Mouse (Mus musculus) MEL (cell line): Measurements from ENCODE around the gene Cldn5. TPM values are rescaled to one million over a fixed set of nuclear protein-coding genes. Genes with fewer than 3 reads are reported as not detected.
A peak's percentile ranks its signal among the peaks of the same experiment; 100 is the strongest.

Experiments used
- DNase-seq: peaks from one replicate; pipeline ENCODE4 v3.0.0; 2011; ENCODE audit warnings: low read depth, low spot score
- H3K27ac ChIP-seq: 2 replicates; pipeline ENCODE4 v1.5.1; 2012; ENCODE audit warnings: low read depth, mild to moderate bottlenecking, control low read depth, low read length, moderate library complexity; ENCODE audit not compliant: control insufficient read depth
- H3K27me3 ChIP-seq, 2 experiments: fragments of 150-350 bp in 1 of 2; sonication (generic) in 1 of 2; 2 replicates each; pipeline ENCODE4 v1.6.1; 2012; ENCODE audit warnings: low read length in 2 of 2, mild to moderate bottlenecking in 2 of 2, improper control_type of control experiment in 1 of 2, moderate library complexity in 1 of 2; ENCODE audit not compliant: insufficient read depth in 2 of 2, control insufficient read depth in 1 of 2
- H3K36me3 ChIP-seq, 2 experiments: 2 replicates each; pipeline ENCODE4 v1.6.1; 2012 to 2014; ENCODE audit warnings: low read length in 2 of 2, improper control_type of control experiment in 1 of 2, inconsistent platforms in 1 of 2, mild to moderate bottlenecking in 1 of 2; ENCODE audit not compliant: insufficient read depth in 2 of 2, control insufficient read depth in 1 of 2
- H3K4me1 ChIP-seq, 2 experiments: fragments of 150-350 bp in 1 of 2; sonication (generic) in 1 of 2; 2 replicates each; pipeline ENCODE4 v1.6.1; 2012; ENCODE audit warnings: low read length in 2 of 2, improper control_type of control experiment in 1 of 2, mild to moderate bottlenecking in 1 of 2; ENCODE audit not compliant: insufficient read depth in 2 of 2, control insufficient read depth in 1 of 2
- H3K4me3 ChIP-seq, 2 experiments: fragments of 150-350 bp in 1 of 2; sonication (generic) in 1 of 2; 2 replicates each; pipeline ENCODE4 v1.5.1; 2012; ENCODE audit warnings: low read depth in 2 of 2, low read length in 2 of 2, mild to moderate bottlenecking in 2 of 2, moderate library complexity in 2 of 2, control low read depth in 1 of 2, improper control_type of control experiment in 1 of 2; ENCODE audit not compliant: control insufficient read depth in 1 of 2, insufficient read depth in 1 of 2
- H3K79me2 ChIP-seq: 2 replicates; pipeline ENCODE4 v1.6.1; 2012; ENCODE audit warnings: mild to moderate bottlenecking, low read length, moderate library complexity; ENCODE audit not compliant: control insufficient read depth, poor library complexity, insufficient read depth
- H3K9ac ChIP-seq: 2 replicates; pipeline ENCODE4 v1.6.1; 2012; ENCODE audit warnings: low read depth, mild to moderate bottlenecking, control low read depth, low read length, moderate library complexity; ENCODE audit not compliant: control insufficient read depth, poor library complexity, severe bottlenecking
- H3K9me3 ChIP-seq: fragments of 150-350 bp; sonication (generic); replicated peaks from 2 replicates; pipeline ENCODE4 v1.6.1; 2012; ENCODE audit warnings: mild to moderate bottlenecking, low read length, improper control_type of control experiment, moderate library complexity; ENCODE audit not compliant: insufficient read depth
- BHLHE40 ChIP-seq: IDR thresholded peaks from 2 replicates; pipeline ENCODE4 v1.6.1; 2012; ENCODE audit warnings: low read depth, mild to moderate bottlenecking, inconsistent platforms, low read length, improper control_type of control experiment, borderline replicate concordance
- CHD1 ChIP-seq: IDR thresholded peaks from 2 replicates; pipeline ENCODE4 v1.6.1; 2012; ENCODE audit warnings: low read depth, mild to moderate bottlenecking, inconsistent platforms, low read length, improper control_type of control experiment
- CHD2 ChIP-seq: IDR thresholded peaks from 2 replicates; pipeline ENCODE4 v1.6.1; 2011; ENCODE audit warnings: low read length, improper control_type of control experiment
- ELF1 ChIP-seq: IDR thresholded peaks from 2 replicates; pipeline ENCODE4 v1.6.1; 2014; ENCODE audit warnings: low read depth, mild to moderate bottlenecking, inconsistent platforms, low read length, improper control_type of control experiment, moderate library complexity
- EP300 ChIP-seq, 2 experiments: IDR thresholded peaks; 2 replicates each; pipeline ENCODE4 v1.6.1; 2011; ENCODE audit warnings: improper control_type of control experiment in 2 of 2, low read length in 2 of 2, low read depth in 1 of 2, mild to moderate bottlenecking in 1 of 2
- ETS1 ChIP-seq: IDR thresholded peaks from 2 replicates; pipeline ENCODE4 v1.6.1; 2012; ENCODE audit warnings: low read depth, mild to moderate bottlenecking, inconsistent platforms, low read length, improper control_type of control experiment, moderate library complexity
- GABPA ChIP-seq: IDR thresholded peaks from 2 replicates; pipeline ENCODE4 v1.6.1; 2012; ENCODE audit warnings: low read depth, mild to moderate bottlenecking, inconsistent platforms, low read length, improper control_type of control experiment, moderate library complexity
- GATA1 ChIP-seq: IDR thresholded peaks from 2 replicates; pipeline ENCODE4 v1.6.1; 2011; ENCODE audit warnings: low read depth, low read length, improper control_type of control experiment
- HCFC1 ChIP-seq: IDR thresholded peaks from 2 replicates; pipeline ENCODE4 v1.6.1; 2012; ENCODE audit warnings: low read depth, mild to moderate bottlenecking, inconsistent platforms, low read length, improper control_type of control experiment, moderate library complexity
- MAX ChIP-seq: IDR thresholded peaks from 2 replicates; pipeline ENCODE4 v1.6.1; 2011; ENCODE audit warnings: low read length, improper control_type of control experiment
- MYB ChIP-seq: IDR thresholded peaks from 2 replicates; pipeline ENCODE4 v1.6.1; 2011; ENCODE audit warnings: mild to moderate bottlenecking, low read depth, low read length, improper control_type of control experiment
- POLR2A ChIP-seq, 2 experiments: IDR thresholded peaks; 2 replicates each; pipeline ENCODE4 v1.6.1; 2011 to 2012; ENCODE audit warnings: low read length in 2 of 2, mild to moderate bottlenecking in 2 of 2, control low read depth in 1 of 2, improper control_type of control experiment in 1 of 2, low read depth in 1 of 2, moderate library complexity in 1 of 2; ENCODE audit not compliant: control insufficient read depth in 1 of 2, insufficient read depth in 1 of 2, poor library complexity in 1 of 2
- RAD21 ChIP-seq: IDR thresholded peaks from 2 replicates; pipeline ENCODE4 v1.6.1; 2011; ENCODE audit warnings: mild to moderate bottlenecking, low read depth, low read length, improper control_type of control experiment
- RCOR1 ChIP-seq: IDR thresholded peaks from 2 replicates; pipeline ENCODE4 v1.6.1; 2012; ENCODE audit warnings: low read depth, mild to moderate bottlenecking, inconsistent platforms, low read length, improper control_type of control experiment
- SIN3A ChIP-seq: IDR thresholded peaks from 2 replicates; pipeline ENCODE4 v1.6.1; 2012; ENCODE audit warnings: low read length, improper control_type of control experiment, inconsistent platforms
- SMC3 ChIP-seq: IDR thresholded peaks from 2 replicates; pipeline ENCODE4 v1.6.1; 2011; ENCODE audit warnings: low read depth, low read length, improper control_type of control experiment
- TAL1 ChIP-seq: IDR thresholded peaks from 2 replicates; pipeline ENCODE4 v1.6.1; 2012; ENCODE audit warnings: mild to moderate bottlenecking, inconsistent platforms, low read length, moderate library complexity, mixed read lengths
- TCF12 ChIP-seq: IDR thresholded peaks from 2 replicates; pipeline ENCODE4 v1.6.1; 2014; ENCODE audit warnings: low read depth, mild to moderate bottlenecking, inconsistent platforms, low read length, improper control_type of control experiment, moderate library complexity
- USF1 ChIP-seq: IDR thresholded peaks from 2 replicates; pipeline ENCODE4 v1.6.1; 2014; ENCODE audit warnings: low read depth, mild to moderate bottlenecking, inconsistent platforms, low read length, improper control_type of control experiment, moderate library complexity
- USF2 ChIP-seq, 2 experiments: IDR thresholded peaks; 2 replicates each; pipeline ENCODE4 v1.6.1; 2011 to 2012; ENCODE audit warnings: improper control_type of control experiment in 2 of 2, low read length in 2 of 2, borderline replicate concordance in 1 of 2, inconsistent platforms in 1 of 2, low read depth in 1 of 2, mild to moderate bottlenecking in 1 of 2; ENCODE audit not compliant: insufficient read depth in 1 of 2
- ZMIZ1 ChIP-seq: IDR thresholded peaks from 2 replicates; pipeline ENCODE4 v1.6.1; 2012; ENCODE audit warnings: low read depth, mild to moderate bottlenecking, inconsistent platforms, low read length, improper control_type of control experiment, moderate library complexity
- ZNF384 ChIP-seq: IDR thresholded peaks from 2 replicates; pipeline ENCODE4 v1.6.1; 2012; ENCODE audit warnings: low read depth, mild to moderate bottlenecking, inconsistent platforms, low read length, improper control_type of control experiment
- polyA plus RNA-seq, 2 experiments: library from polyadenylated mRNA; stranded (reverse) in 1 of 2; unstranded in 1 of 2; fragments of >175 nt in 1 of 2; fragments of >200 nt in 1 of 2; gene quantifications; 2 replicates each; pipeline versions ENCODE4 v1.2.1 to v1.2.4; 2012; ENCODE audit warnings: low replicate concordance in 2 of 2, low read depth in 1 of 2; ENCODE audit not compliant: insufficient read length in 2 of 2, insufficient read depth in 1 of 2, missing spikeins in 1 of 2
- total RNA-seq: library from RNA; depleted of rRNA; stranded (reverse); fragments of 300-350 nt; gene quantifications from 2 replicates; pipeline ENCODE4 v1.2.3, GENCODE M21; 2012

The Cldn5 gene
- total and polyA plus RNA-seq, 3 experiments: not detected

- TF ChIP-seq CHD2 (peak; percentile 95), USF2 (IDR thresholded peaks at IDR 0.05; ENCODE audit: borderline replicate concordance in 1 of 2, insufficient read depth in 1 of 2, low read depth in 1 of 2, low read length in 2 of 2) (no peak), CHD1 (no peak), MAX (peak; percentile 21), TCF12 (no peak), BHLHE40 (no peak), RAD21 (no peak), GABPA (no peak), ETS1 (peak; percentile 39; the same call in 1 of the 2 replicates), SIN3A (peak; percentile 95), RCOR1 (peak; percentile 49), ZNF384 (no peak)
These were observed 35.1 kb downstream of the Cldn5 start, which contains the start of the genes Ufd1 and Cdc45 (continued) for GRCm38 (mm10) chr16:18811468-18812384.

GRCm38 (mm10) chr16:18812385-18812910 is 35.8 kb downstream of the Cldn5 start:
- H3K9me3 ChIP-seq: no peaks in the 10 kb centered on the region
- peaks cover 3 to 5% of the 10 kb centered on the region in 2 experiments for H3K36me3 ChIP-seq
- peak overlapping the region; percentile 80 to 99 for H3K4me3 ChIP-seq
- peaks cover 30% of the 10 kb centered on the region for H3K79me2 ChIP-seq
- peaks cover 0 to 3% of the 10 kb centered on the region in 2 experiments; a peak in 2 of 4 replicates for H3K4me1 ChIP-seq
- no peaks in the 10 kb centered on the region for H3K27me3 ChIP-seq
- H3K9ac ChIP-seq: peak overlapping the region; percentile 96
- TF ChIP-seq MAX (0 out of 2 replicates have a peak, but pooled peaks have one; percentile 39), ETS1 (no peak; the same call in 1 of the 2 replicates), POLR2A (IDR thresholded peaks at IDR 0.05; ENCODE audit: control insufficient read depth in 1 of 2, insufficient read depth in 1 of 2, low read depth in 1 of 2, low read length in 2 of 2, poor library complexity in 1 of 2) (peak in 1 of 2 experiments; percentile 49; a peak in 1 of 4 replicates), TCF12 (0 out of 2 replicates have a peak, but pooled peaks have one; percentile 12), BHLHE40 (no peak), ZMIZ1 (no peak)
- TF ChIP-seq, all 39 proteins: peak for 3
- H3K27ac ChIP-seq: peak overlapping the region; percentile 91
- DNase-seq: no peak

GRCm38 (mm10) chr16:18822356-18822755 is 45.7 kb downstream of the Cldn5 start:
- no peak overlapping the region for H3K4me3 ChIP-seq
- H3K4me1 ChIP-seq: peaks cover 17 to 26% of the 10 kb centered on the region in 2 experiments
- no peak overlapping the region for H3K9ac ChIP-seq
- DNase-seq: peak; percentile 87
- H3K79me2 ChIP-seq: no peaks in the 10 kb centered on the region
- H3K27me3 ChIP-seq: no peaks in the 10 kb centered on the region
- H3K36me3 ChIP-seq: peaks cover 23 to 45% of the 10 kb centered on the region in 2 experiments
- no peaks in the 10 kb centered on the region for H3K9me3 ChIP-seq
- peak; percentile 13; the same call in 1 of the 2 replicates for TF ChIP-seq CHD2
- no peak for TF ChIP-seq GABPA
- TF ChIP-seq ELF1: no peak
- peak; percentile 82 for TF ChIP-seq ETS1
- TF ChIP-seq USF1: 0 out of 2 replicates have a peak, but pooled peaks have one; percentile 73
- TF ChIP-seq HCFC1: 0 out of 2 replicates have a peak, but pooled peaks have one; percentile 21
- TF ChIP-seq SMC3: no peak
- peak; percentile 79 for TF ChIP-seq MYB
- TF ChIP-seq TCF12: peak; percentile 96
- TF ChIP-seq GATA1: peak; percentile 95
- peak; percentile 95 to 97 for TF ChIP-seq EP300 (IDR thresholded peaks at IDR 0.05; ENCODE audit: low read depth in 1 of 2, low read length in 2 of 2)
- peak; percentile 76 for TF ChIP-seq SIN3A
- peak; percentile 87 for TF ChIP-seq TAL1
- peak; percentile 86 for TF ChIP-seq RCOR1
- TF ChIP-seq BHLHE40: no peak
- peak overlapping the region; percentile 77 for H3K27ac ChIP-seq
